Comparison of ENCODE assay signal across 17 mouse cellular contexts in the genomic region with DNA sequence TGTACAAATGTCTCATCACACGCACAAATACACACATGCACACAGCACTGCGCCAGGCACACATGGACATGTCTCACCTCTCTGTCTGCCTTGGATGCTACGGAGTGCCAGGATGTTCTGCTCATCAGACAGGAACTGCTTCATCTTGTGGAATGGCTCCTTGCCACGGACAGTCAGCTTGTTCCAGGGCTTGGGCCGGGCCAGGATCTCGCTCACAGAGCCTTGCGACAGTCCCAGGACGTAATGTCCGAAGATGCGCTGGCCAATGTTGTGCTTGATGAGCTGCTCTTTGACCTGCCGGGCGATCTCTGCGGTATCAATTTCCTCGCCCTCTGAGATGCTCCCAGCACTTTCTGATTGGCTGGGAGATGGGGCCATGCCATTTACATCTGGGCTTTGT.
DNase-seq lines count a peak whose midpoint lies in the region; ATAC-seq lines count a peak whose summit lies in the region.
"Had no signal": no experiment of that assay in that cellular context is flagged by ENCODE, and none has a peak within 500 bp of the region (broad histone marks: within the 10 kb centered on the region; RNA-seq: fewer than 3 reads in every experiment).

No protein-coding gene starts in this region.

- no peak overlapping the region for H3K4me2 ChIP-seq in kidney, embryonic 15.5 days
- H3K4me2 ChIP-seq in hindbrain, embryonic 11.5 days (replicated peaks; ENCODE audit: low read depth, low read length) = no peak overlapping the region
- H3K4me2 ChIP-seq: embryonic facial prominence, embryonic 13.5 days; liver, embryonic 12.5 days; midbrain, embryonic 12.5 days had no signal

- DNase-seq in cerebellum, adult 11-12 months = peak; percentile 48
- DNase-seq in cerebellum, postnatal 4 days (ENCODE audit: low spot score in 2 of 2) = no peak
- peak; percentile 40 to 45 for DNase-seq in kidney, postnatal 36 days
- DNase-seq in testis, postnatal 14 days (ENCODE audit: low spot score) = peak; percentile 12
- DNase-seq in testis, postnatal 10 days (ENCODE audit: low spot score) = no peak
- peak; percentile 34 for DNase-seq in skeletal muscle tissue, adult 2 months (ENCODE audit: low read depth, low spot score)
- DNase-seq in hindbrain, embryonic 11.5 days (ENCODE audit: low spot score) = no peak
- DNase-seq: thymus, adult 18-20 months had no signal

- H3K27ac ChIP-seq in kidney, embryonic 15.5 days = no peak overlapping the region
- H3K27ac ChIP-seq in hindbrain, embryonic 11.5 days (ENCODE audit: low read depth, low read length) = no peak overlapping the region
- H3K27ac ChIP-seq: embryonic facial prominence, embryonic 13.5 days; forebrain, embryonic 10.5 days; liver, embryonic 12.5 days; midbrain, embryonic 12.5 days had no signal

- no peaks in the 10 kb centered on the region for H3K4me1 ChIP-seq in kidney, embryonic 15.5 days
- no peaks in the 10 kb centered on the region for H3K4me1 ChIP-seq in hindbrain, embryonic 11.5 days (replicated peaks; ENCODE audit: control insufficient read depth, insufficient read depth, low read length)
- H3K4me1 ChIP-seq: embryonic facial prominence, embryonic 13.5 days; forebrain, embryonic 10.5 days; liver, embryonic 12.5 days; midbrain, embryonic 12.5 days had no signal

- H3K27me3 ChIP-seq in kidney, embryonic 15.5 days = no peaks in the 10 kb centered on the region
- H3K27me3 ChIP-seq in hindbrain, embryonic 11.5 days (ENCODE audit: control insufficient read depth, insufficient read depth, low read length) = no peaks in the 10 kb centered on the region
- H3K27me3 ChIP-seq: CH12.LX; embryonic facial prominence, embryonic 13.5 days; liver, embryonic 12.5 days; midbrain, embryonic 12.5 days had no signal

- H3K9ac ChIP-seq in kidney, embryonic 15.5 days = no peak overlapping the region
- no peak overlapping the region for H3K9ac ChIP-seq in hindbrain, embryonic 11.5 days (ENCODE audit: low read depth, low read length)
- H3K9ac ChIP-seq: embryonic facial prominence, embryonic 13.5 days; liver, embryonic 12.5 days; midbrain, embryonic 12.5 days had no signal

- WGBS in kidney, embryonic 15.5 days = 79% methylated on average over 14 of the region's 14 CpGs
- 91% methylated on average over 14 of the region's 14 CpGs for WGBS in hindbrain, embryonic 11.5 days

- no peak overlapping the region for H3K4me3 ChIP-seq in kidney, embryonic 15.5 days (replicated peaks)
- H3K4me3 ChIP-seq in hindbrain, embryonic 11.5 days (ENCODE audit: low read depth, low read length) = no peak overlapping the region
- H3K4me3 ChIP-seq: embryonic facial prominence, embryonic 13.5 days; forebrain, embryonic 10.5 days; liver, embryonic 12.5 days; midbrain, embryonic 12.5 days; myocyte had no signal

- no peak for ATAC-seq in kidney, embryonic 15.5 days (replicated peaks; ENCODE audit: low FRiP score)
- no peak for ATAC-seq in hindbrain, embryonic 11.5 days (ENCODE audit: low FRiP score)
- ATAC-seq: activated CD4-positive, CD25-positive, alpha-beta regulatory T cell, adult 4 months; inflammation-experienced regulatory T-cells, adult 6 months; liver, embryonic 12.5 days had no signal

- no peaks in the 10 kb centered on the region for H3K9me3 ChIP-seq in kidney, embryonic 15.5 days (replicated peaks)
- no peaks in the 10 kb centered on the region for H3K9me3 ChIP-seq in hindbrain, embryonic 11.5 days (ENCODE audit: control insufficient read depth, low read length)
- H3K9me3 ChIP-seq: embryonic facial prominence, embryonic 13.5 days; forebrain, embryonic 10.5 days; liver, embryonic 12.5 days; midbrain, embryonic 12.5 days had no signal

- peaks cover 99% of the 10 kb centered on the region for H3K36me3 ChIP-seq in kidney, embryonic 15.5 days
- H3K36me3 ChIP-seq in hindbrain, embryonic 11.5 days (ENCODE audit: control insufficient read depth, insufficient read depth, low read length) = peaks cover 19% of the 10 kb centered on the region

Comparison
In these comparisons a context has a peak if more than half of its experiments do, and no peak if none do; other contexts are left out.
1. DNase-seq: peak in cerebellum, adult 11-12 months (single experiment), kidney, postnatal 36 days (2 of 2), testis, postnatal 14 days (single experiment) and skeletal muscle tissue, adult 2 months (single experiment); none in cerebellum, postnatal 4 days (0 of 2), testis, postnatal 10 days (single experiment) and hindbrain, embryonic 11.5 days (single experiment).